Mouse (Mus musculus) kidney, postnatal 4 days (tissue): Measurements from ENCODE around the gene Ubash3b.
A peak's percentile ranks its signal among the peaks of the same experiment; 100 is the strongest.

Experiments used
- DNase-seq, 2 experiments: peaks; one replicate each; pipeline ENCODE4 v3.0.0; 2021; ENCODE audit warnings: mixed read lengths in 2 of 2

Gene Ubash3b

DNA sequence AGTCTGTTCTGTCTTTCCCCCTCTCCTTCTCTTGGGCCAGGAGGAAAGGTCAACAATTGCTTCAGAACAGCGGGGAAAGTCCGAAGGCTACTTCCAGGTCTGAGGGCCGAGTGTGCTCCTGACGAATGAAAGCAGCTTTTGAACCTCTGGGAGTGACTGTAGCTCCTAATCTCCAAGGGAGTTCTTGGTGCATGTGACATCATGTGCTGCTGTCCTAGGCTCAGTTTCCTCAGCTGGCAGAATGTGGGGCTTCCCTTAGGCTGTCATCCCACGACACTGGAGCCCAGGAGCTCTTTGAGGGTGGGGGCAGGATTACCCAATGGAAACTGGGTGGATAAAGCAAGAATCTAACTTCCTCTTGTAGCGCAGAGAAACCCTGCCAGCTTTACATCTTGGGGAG lies at the start of gene Ubash3b:
Gene Ubash3b (minus strand): TSS at position 285 of the 400 bp plus-strand sequence.
- no peak for DNase-seq

DNA sequence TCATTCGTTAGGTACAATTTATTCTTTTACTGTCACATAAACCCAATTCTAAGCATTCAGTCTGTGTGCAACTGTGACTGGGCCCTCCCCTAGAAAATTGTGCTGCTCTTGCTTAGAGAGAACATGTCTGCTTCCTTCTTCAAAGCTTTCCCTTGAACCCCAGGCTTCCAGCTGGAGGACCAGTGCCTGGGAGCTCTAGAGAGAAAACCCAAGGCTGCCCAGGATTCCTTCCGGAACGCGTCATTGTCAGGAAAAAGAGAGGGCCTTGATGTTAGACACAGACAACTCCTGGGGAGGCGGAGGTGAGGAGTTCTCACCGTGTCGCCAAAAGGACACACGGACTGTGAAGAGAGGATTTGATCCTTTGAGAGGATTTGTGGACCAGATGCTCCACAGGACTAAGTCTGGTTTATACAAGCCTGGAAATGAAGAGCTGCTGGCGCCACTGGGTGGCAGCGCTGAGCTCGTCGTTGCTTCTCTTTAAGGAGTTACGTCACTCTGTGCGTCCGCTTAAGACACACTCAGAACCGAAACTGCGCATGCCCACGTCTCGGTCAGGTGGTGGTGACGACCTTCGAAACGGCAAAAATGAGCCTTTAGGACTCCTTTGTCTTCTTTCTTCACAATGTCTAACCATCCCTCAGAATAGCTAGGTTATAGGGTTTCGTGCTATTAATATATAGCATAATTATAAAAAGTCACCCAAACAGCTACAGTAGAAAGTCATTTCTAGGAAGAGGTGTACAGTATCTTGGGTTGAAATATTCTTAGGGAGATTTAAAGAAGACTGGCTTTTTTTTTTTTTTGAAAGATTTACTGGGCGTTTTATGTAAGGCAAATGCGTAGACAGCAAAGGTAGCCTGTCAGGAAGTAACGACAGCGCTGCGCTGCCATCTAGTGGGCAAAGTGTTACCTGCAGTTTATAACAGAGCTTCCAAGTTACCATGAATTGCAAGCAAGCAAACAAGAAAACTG lies 45.9 kb upstream of the Ubash3b start:
- peak; percentile 97 to 98 for DNase-seq

DNA sequence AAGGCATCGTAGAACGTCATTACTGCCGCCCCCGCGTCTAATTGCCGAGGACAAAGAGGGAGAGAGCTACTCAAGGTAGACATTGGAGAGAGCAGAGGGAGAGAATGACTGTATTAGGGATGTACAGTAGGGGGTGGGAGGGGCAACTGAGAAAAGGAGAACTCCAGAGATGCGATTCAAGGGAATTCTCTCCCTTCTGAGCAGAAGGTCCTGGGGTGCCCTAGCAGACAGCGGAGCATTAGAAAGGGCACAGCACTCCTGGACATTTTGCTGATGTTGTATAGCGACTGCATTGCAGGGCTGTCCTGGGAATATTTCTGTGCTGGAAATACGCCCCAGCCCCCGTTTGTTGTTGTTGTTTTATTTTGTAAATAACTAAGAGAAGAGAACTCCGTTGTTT lies 45.2 kb upstream of the Ubash3b start:
- no peak for DNase-seq

DNA sequence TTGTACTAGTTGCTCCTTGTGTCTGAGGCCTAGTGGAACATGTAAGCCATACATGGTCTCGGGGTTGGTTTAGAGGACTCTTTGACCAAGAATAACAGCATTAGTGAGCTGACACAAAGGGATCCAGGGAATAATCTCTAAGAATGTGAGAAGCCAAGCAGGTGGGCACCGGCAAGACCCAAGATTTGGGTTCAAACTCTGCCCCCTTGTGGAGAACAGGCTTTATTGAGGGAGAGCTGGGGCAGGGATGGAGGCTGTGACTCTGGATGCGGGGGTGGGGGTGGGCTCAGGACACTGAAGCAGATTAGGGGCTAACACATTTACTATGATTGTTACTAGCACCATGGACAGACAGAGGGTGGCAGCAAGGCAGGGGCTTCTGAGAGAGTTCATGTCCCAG lies 43.8 kb upstream of the Ubash3b start:
- no peak for DNase-seq

DNA sequence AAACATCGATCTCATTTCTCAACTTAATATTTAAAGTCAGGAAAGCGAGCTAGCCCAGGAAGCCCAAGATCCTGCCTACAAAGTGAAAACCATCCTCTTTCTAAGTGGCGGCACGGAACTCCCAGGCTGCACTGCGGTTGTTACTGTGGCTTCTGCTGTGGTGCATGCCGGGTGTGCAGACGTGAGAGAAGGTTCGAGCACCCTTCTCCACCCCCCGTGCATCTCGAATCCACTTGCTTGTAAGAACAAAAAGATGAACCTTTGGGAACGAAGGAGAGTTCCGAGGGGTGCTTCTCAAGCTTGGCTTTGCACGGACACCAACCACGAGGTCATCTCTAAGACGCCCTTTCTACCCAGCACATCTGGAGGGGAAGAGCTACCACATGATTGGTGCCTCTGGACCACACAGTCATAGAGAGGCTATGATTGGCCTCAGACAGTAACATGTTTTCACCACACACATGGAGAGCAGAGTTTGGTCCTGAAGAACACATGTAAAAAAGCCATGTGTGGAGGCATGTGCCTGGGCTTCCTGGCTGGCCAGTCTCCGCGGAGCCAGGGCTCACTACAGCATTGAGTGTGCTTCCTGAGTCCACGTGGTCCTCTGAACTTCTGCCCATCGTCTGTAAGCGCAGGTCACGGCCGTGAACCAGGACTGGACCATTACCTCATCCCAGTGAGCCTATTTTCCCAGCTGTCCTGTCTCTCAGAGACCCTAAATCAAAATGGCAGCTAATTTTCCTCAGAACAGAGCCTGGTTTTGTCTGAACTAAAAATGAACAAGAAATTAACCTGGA lies 38.2 kb upstream of the Ubash3b start:
- peak; percentile 38 to 55 for DNase-seq

DNA sequence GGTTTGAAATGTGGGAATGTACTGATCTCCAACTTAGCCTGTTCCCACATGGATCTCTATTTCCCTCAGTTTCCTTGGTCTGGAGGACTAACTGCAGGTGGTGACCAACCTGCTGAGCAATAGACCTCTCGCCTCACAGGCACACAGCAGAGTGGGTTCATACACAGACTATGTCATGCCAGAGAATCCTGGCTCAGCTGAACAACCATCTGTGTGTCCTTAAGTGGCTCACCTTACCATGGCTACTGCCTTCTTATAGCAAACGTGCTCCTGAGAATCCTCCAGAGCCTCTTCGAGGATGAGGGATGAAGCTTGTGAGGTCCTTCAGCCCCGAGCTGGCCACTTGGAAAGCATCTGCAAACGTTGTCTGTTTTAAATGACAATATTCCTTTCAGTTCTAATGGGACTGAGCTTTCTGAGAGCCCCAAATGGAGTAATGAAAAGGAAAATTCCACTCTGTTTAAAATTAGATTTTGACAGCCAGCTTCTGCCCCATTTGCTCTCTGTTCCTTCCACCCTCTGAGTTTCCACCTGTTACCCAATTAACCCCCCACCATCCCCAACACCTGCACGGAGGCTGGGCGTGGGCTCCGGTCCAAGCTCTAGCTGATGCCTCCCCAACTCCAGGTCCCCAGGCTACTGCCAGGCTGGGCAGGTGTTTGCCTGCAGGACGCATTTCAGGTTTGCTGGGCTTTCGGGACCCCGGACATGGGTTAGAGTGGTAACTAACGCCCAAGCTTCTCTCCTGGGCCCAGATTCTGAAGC lies 37.2 kb upstream of the Ubash3b start:
- no peak for DNase-seq

DNA sequence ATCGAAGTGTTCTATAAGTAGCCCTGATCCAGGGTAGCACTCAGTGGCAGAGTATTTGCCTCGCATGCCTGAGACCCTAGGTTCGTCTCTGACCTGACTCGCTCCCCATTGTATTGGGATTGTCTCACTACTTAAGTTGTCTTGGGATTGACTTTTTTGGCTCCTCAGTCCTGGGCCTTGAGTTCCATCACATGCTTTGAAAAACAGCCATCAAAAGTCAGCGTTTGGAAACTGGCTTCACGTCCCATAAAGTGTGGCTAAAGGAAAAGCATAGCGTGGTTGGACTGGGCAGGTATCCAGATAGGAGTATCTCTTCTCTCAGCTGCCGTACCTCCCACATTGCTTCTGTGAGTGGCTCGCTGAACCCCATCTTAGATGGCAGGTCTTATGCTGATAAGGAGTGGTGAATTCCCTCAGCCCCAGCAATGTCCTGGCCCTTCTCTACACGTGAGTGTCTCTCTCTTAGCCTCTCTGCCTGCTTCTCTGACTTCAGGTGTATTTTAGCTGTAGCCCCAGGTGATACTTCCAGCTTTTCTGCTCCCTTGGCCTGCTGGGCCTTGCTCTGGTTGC lies 34.3 kb upstream of the Ubash3b start:
- DNase-seq, result no peak

DNA sequence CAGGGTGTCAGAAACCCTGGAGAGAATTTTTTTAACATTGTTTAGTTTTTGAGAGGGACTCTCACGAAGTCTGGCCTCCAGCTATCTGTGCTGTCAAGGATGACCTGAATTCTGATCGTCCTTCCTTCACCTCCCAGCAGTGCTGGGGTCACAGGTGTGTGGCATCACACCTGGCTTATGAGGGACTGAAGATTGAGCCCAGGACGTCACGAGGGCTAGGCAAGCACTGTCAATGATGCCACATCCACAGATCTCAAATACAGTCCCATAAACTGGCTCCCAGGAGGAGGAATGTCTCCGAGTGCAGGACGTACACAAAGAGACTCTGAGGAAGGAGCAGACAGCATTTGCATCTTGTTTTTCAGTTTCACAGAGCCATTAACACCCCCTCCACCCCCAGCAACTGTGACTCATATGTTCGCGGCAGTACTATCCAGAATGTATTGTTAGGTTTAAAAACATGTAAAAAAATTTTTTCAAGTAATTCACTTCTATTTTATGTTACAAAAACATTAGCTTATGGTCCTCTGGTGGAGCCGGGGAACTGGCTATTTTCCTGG lies 30.2 kb upstream of the Ubash3b start:
- DNase-seq, result no peak

DNA sequence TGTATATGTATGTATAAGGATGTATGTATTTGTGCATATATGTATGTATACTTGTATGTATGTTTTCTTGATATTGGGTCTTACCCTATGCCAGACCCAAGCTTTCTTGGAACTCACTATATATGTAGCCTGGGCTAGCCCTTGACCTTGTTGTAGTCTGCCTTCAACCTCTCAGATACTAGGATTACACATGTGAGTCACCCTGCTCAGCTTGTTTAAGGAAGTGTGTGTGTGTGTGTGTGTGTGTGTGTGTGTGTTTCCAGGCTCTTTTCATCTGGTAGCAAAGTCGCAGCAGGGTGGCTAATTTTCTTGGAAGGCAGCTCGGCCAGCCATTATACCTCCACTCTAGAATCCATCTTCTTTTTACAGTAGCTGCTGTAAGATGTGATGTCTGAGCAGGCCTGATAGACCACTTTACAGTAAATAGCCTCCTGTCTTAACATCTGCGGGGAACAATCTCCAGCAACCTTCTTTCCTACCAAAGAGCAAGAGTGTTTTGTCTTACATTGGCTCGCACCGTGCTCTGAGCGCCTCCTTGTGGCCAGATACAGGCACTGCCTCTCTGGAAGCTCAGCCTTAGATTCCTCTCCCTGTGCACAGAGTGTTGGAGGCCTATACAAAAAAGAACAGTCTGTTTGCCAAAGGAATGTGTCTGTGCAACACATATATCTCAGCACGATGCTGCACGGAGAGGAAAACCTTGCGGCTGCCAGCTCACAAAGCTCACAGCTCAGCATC lies 29.4 kb upstream of the Ubash3b start:
- DNase-seq, result peak; percentile 85 to 87

DNA sequence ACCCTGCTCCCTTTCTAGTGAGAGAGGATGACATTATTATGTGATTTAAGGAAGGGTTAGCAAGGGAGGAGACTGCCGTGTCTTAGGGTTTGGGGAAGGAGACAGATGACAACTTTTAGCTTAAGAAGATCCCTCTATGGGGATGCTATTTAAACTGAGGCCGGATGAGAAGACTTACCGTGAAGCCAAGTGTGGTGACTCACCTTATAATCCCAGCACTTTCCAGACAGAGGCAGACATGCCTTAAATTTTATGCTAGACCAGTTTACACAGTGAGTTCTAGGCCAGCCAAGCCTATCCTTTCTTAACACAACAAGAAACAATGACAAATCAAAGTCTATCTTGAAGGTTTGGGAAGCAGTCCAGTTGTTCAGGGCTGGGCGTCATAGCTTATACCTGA lies 26.4 kb upstream of the Ubash3b start:
- no peak for DNase-seq

DNA sequence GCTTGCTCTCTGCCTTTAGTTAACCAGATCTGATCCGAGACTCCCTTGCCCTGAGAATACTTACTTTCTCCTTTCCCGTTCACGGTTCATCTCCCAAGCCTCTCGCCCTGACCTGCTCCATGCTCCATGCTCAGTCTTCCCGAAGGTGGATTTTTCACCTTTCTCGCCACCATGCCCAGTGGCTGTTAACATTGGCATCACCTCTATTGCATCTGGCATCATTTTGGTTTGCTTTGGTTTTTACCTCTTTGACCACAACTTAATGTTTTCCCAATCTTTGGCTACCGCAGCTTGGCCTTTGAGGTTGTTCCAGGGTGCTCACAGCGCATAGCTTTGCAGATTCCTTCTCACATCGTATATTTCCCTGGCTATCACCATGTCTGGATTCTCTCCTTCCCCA lies 26.0 kb upstream of the Ubash3b start:
- no peak for DNase-seq

DNA sequence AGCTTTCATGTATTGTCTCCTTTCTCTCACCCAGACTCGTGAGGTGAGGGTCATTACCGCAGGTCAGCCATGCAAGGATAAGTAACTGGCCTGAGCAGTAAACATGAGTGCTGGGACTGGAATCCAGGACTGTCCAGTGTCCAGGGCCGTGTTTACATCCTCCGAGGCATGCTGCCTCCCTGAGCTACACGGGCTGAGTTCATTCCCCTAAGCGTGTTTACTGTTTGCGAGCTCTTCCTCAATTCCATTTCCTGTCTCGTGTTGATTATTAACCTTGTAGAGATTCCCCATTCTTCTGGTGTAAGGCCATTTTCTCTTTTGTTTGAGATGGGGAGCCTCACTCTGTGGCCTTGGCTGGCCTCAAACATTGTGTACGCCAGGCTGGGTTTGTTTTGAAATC lies 23.8 kb upstream of the Ubash3b start:
- DNase-seq, result no peak

DNA sequence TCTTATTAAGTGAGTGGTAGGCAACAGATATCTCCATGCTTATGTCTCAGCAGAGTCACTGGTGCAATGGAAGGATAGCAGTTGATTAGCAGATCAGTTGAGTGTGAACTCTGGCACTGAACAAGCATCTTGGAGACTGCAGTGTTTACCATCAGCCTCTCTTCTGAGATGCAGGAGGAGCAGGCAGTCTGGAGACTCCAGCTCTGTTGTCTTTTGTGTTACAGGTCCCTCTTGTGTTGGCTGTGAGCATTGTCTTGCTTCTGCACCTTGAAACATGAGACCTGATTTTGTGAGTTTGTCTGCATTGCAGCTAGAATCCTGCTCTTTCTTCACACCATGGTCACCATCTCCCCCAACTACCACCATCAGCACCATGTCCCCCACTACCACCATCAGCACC lies 21.1 kb upstream of the Ubash3b start:
- peak; percentile 57 to 68 for DNase-seq

DNA sequence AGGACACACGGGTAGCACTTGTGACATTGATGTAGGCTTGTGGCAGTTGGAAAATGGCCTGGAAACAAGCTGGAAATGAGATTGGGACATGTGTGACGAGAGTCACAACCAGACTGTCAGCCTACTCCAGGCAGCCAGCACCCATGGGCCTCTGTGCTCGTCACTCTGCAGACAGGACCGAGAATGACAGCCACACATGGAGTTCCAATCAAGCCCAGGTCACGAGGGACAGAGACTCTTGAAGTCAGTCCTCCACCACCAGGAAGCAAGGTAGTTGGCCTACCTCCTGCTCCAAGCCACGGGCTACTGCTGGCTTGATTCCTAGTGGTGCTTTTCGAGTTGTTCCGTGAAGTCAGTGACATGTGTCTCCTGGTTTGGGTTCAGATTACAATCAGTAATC lies 20.3 kb upstream of the Ubash3b start:
- DNase-seq, result no peak

DNA sequence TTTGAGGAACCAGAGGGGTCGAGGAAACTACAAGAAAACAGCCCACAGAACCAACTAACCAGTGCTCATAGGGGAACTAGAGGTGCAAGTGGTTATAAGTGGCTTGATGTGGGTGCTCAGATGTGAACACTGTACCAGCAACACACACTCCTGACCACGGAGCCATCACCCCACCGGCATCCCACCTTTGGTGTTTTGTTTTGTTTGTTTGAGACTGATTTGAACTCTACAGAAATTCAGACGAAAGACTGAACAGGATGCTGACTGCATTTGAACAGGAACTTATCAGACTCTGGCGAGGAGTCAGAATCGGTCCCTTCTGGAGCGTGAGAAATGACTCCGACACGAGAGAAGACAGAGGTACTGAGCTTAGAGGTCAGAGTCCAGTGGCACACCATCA lies 19.9 kb upstream of the Ubash3b start:
- DNase-seq, result no peak

DNA sequence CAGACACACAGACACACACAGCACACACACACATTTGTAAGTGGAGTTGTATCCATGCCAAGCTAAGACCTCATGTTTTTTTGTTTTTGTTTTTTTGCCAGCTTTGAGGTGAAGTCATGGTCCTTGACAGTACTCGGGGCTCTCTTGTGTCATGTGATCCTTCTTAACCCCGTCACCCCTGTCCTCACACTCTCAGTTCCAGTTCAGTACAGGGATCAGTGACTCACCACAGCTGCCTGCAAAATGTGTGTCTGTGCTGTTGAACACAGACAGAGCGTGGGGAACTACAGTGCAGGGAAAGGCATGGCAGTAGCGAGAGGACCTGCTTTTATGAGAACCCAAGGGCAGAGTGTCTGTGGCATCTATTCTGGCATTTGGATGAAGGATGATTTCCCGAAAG lies 17.6 kb upstream of the Ubash3b start:
- no peak for DNase-seq

DNA sequence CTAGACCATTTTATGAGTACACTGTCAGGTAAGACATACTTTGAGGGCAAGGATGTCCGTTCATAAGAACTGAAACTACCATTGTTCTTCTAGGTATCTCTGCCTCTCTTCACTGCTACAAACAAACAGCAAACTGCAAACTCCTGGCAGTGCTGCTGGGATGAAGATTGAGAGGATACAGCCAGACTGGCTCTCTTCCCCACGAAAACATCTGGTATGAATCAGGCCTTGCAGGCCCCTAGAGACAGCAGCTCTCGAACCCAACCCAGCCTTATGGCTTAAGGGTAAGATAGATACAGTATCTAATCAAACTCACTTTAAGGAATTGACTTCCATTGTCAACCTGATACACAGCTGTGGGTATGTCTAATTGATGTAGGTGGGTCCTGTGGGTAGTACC lies 11.7 kb upstream of the Ubash3b start:
- DNase-seq, result no peak

DNA sequence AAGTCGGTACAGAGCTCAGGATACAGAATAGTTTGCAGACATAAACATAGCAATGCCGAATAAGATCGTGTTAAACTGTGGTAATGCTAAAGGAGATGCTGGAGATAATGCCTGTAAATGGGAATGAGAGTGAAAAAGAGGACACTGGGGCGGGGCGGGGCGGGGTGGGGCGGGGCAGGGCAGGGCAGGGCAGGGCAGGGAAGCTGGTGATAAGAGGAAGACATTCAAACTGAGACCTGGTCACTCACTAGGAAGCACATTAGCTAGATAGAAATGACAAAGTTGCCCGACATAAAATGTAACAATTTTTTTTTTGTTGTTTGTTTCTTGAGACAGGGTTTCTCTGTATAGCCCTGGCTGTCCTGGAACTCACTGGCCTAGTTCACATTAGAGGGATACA lies 10.9 kb upstream of the Ubash3b start:
- no peak for DNase-seq

DNA sequence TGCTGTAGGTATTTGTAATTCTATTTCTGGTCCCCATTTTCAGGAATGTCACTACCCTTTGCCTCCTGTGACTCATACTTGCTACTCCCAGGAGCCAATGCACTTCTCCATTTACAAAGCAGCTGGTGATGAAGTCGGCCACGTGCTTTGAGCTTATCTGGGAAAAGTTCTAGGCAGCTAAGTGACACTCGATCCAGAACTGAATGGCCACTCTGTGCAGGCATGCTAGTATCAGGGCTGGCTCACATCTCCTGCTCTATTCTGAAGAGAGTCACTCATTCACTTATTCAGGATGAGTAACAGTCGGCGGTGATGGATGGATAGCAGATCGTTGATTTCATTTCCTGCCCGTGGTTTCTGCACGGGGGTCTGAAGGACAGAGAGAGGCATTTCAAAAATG lies 8.5 kb upstream of the Ubash3b start:
- no peak for DNase-seq

DNA sequence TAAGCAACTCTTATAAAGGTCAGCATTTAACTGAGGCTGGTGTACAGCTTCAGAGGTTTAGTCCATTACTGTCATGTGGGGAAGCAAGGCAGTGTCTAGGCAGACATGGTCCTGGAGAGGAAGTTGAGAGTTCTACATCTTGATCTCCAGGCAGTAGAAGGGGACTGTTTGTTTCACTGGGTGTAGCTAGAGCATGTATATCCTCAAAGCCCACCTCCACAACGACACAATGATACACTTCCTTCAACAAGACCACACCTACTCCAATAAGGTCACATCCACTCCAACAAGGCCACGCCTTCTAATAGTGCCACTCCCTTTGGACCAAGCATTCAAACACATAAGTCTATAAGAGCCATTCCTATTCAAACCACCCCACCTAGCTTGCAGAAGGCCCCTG lies 7.2 kb upstream of the Ubash3b start:
- no peak for DNase-seq

DNA sequence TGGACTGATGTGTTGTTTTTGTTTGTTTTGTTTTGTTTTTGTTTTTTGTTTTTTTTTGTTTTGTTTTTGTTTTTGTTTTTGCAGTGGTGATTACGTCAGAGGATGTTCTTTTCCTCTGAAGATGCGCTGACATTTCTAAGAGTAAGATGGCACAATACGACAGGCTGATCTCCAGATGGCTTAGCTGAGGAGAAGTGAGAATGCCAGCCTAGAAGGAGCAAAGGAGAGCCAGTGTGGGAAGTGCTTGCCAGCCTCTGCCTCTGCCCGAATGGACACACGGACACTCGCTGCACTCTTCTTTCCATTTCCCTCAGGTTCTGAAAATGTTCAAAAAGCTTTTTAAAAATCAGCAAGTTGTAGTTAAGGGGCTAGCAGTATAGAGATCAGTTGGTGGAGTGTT lies 6.7 kb upstream of the Ubash3b start:
- no peak for DNase-seq

DNA sequence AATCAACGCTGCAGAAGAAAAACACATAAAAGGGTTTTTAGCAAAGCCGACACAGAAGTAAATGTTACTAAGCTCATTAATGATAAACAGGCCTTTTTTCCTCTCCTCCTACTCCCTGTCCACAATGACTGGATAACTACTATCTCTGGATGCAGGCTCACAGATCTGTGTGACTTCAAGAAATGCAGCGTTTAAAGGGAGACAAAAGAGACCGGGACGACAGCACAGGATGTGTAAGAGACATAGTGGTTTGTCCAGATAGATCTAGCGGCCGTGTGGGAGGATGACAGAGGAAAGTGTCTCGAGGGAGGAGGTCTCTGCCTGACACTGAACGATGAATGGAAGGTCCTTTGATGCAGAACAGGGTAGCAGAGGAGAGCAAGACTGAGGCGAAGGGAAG lies 5.4 kb upstream of the Ubash3b start:
- DNase-seq, result peak in 1 of 2 experiments; percentile 38
